8 mouse cellular contexts compared by ENCODE assay signal in the genomic region with DNA sequence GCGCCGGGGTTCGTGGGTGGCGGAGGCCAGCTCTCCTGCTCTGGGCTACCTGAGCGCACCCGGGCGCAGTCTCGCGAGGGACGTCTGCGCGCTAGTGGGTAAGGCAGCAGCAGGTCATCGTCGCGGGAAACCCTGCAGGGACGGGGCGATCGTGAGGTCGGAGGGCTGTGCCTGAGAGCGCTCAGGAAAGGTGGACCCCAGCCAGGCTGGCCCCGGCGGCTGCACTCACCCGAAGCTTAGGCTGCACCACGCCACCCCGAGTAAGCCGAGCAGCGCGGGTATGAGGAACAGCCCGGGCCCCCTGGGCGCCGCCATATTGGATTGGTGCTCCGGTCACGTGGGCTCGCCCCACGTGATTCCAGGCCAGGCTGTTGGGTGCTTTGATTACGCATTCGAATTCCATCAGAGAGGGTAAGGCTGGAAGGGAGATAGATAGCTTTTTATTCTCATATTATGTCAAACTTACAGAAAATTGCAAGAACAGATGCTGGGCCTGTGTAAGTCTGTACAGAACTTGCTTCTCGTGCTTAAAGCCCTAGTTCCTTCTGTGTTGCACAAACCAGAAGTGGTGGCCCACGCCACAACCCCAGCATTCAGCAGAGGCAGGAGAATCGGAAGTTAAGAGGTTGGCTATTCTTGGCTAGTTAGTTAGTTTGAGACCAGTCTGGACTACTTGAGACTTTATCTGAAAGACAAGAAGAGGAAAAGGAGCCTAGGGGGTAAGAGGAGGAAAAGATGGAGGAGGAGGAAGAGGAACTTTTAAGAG. TPM values are rescaled to one million over a fixed set of nuclear protein-coding genes. Genes with fewer than 3 reads are reported as not detected.
DNase-seq lines count a peak whose midpoint lies in the region; ATAC-seq and TF ChIP-seq lines count a peak whose summit lies in the region.

TSS of gene Nagpa (minus strand) at position 345 of the 766 bp plus-strand sequence.

- peaks cover 16% of the 10 kb centered on the region; the same call in 1 of the 2 replicates for H3K4me1 ChIP-seq in heart, embryonic 10.5 days
- 0 out of 2 replicates have a peak, but pooled peaks cover 3% of the 10 kb centered on the region for H3K4me1 ChIP-seq in kidney, embryonic 14.5 days (ENCODE audit: control insufficient read depth, insufficient read depth, low read length)
- 0 out of 2 replicates have a peak, but pooled peaks cover 5% of the 10 kb centered on the region for H3K4me1 ChIP-seq in limb, embryonic 14.5 days (ENCODE audit: control insufficient read depth, insufficient read depth, low read length)
- peaks cover 5% of the 10 kb centered on the region; the same call in 1 of the 2 replicates for H3K4me1 ChIP-seq in midbrain, embryonic 16.5 days (ENCODE audit: control insufficient read depth, insufficient read depth, low read length)

- H3K9ac ChIP-seq in kidney, embryonic 14.5 days (ENCODE audit: low read depth, low read length): peak within 1 kb of the TSS; percentile 69
- peak within 1 kb of the TSS; percentile 69 for H3K9ac ChIP-seq in limb, embryonic 14.5 days (ENCODE audit: low read depth, low read length, severe bottlenecking)
- H3K9ac ChIP-seq in midbrain, embryonic 16.5 days (ENCODE audit: low read depth, low read length): peak within 1 kb of the TSS; percentile 73

- H3K27me3 ChIP-seq in heart, embryonic 10.5 days (ENCODE audit: insufficient read depth, poor library complexity, severe bottlenecking): no peaks in the 10 kb centered on the region
- peaks cover 5% of the 10 kb centered on the region; the same call in 1 of the 2 replicates for H3K27me3 ChIP-seq in kidney, embryonic 14.5 days (ENCODE audit: control insufficient read depth, insufficient read depth, low read length)
- no peaks in the 10 kb centered on the region for H3K27me3 ChIP-seq in limb, embryonic 14.5 days (ENCODE audit: control insufficient read depth, insufficient read depth, low read length)
- no peaks in the 10 kb centered on the region for H3K27me3 ChIP-seq in midbrain, embryonic 16.5 days (ENCODE audit: control insufficient read depth, insufficient read depth, low read depth, low read length)

- H3K27ac ChIP-seq in heart, embryonic 10.5 days: peak within 1 kb of the TSS; percentile 82
- no peak within 1 kb of the TSS for H3K27ac ChIP-seq in kidney, embryonic 14.5 days (ENCODE audit: low read depth, low read length)
- no peak within 1 kb of the TSS for H3K27ac ChIP-seq in limb, embryonic 14.5 days (replicated peaks; ENCODE audit: low read depth, low read length)
- no peak within 1 kb of the TSS for H3K27ac ChIP-seq in midbrain, embryonic 16.5 days (ENCODE audit: low read length)

- 4% methylated on average over 40 of the region's 40 CpGs for WGBS in heart, embryonic 10.5 days
- WGBS in kidney, embryonic 14.5 days: 5% methylated on average over 40 of the region's 40 CpGs
- WGBS in limb, embryonic 14.5 days: 5% methylated on average over 36 of the region's 40 CpGs
- WGBS in midbrain, embryonic 16.5 days: 4% methylated on average over 40 of the region's 40 CpGs

- ATAC-seq in erythroblast, adult 5-6 weeks (replicated peaks; ENCODE audit: low FRiP score, poor library complexity, severe bottlenecking): peak; percentile 76
- ATAC-seq in kidney, embryonic 14.5 days (ENCODE audit: low FRiP score, low TSS enrichment): peak; percentile 89
- peak; percentile 92 for ATAC-seq in limb, embryonic 14.5 days (ENCODE audit: low FRiP score, low read depth)
- peak; percentile 90 for ATAC-seq in midbrain, embryonic 16.5 days

- H3K4me3 ChIP-seq in heart, embryonic 10.5 days: peak within 1 kb of the TSS; percentile 84
- H3K4me3 ChIP-seq in kidney, embryonic 14.5 days (ENCODE audit: low read length): peak within 1 kb of the TSS; percentile 91
- H3K4me3 ChIP-seq in limb, embryonic 14.5 days (replicated peaks; ENCODE audit: low read length): peak within 1 kb of the TSS; percentile 73
- peak within 1 kb of the TSS; percentile 66 for H3K4me3 ChIP-seq in midbrain, embryonic 16.5 days (ENCODE audit: low read depth, low read length)

- peak; percentile 32; the same call in 1 of the 2 replicates for TF ChIP-seq POLR2A in brain, embryonic 14.5 days (IDR thresholded peaks at IDR 0.05; ENCODE audit: borderline replicate concordance, extremely low read depth, insufficient read depth, insufficient read length, poor library complexity, severe bottlenecking)
- peak; percentile 58; the same call in 1 of the 2 replicates for TF ChIP-seq POLR2A in limb, embryonic 14.5 days (IDR thresholded peaks at IDR 0.05; ENCODE audit: borderline replicate concordance, extremely low read depth, insufficient read depth, insufficient read length)

- peak; percentile 91 for DNase-seq in CD4-positive helper T cell, adult 2 months (ENCODE audit: low read depth, low spot score)
- DNase-seq in brain, embryonic 14.5 days (ENCODE audit: low read depth): peak; percentile 91
- peak; percentile 90 for DNase-seq in heart, embryonic 10.5 days (ENCODE audit: low spot score)
- DNase-seq in limb, embryonic 14.5 days (ENCODE audit: low spot score): peak; percentile 93
- peak; percentile 44 to 82 for DNase-seq in spleen, postnatal 10 days (ENCODE audit: low spot score in 2 of 2)

- H3K4me2 ChIP-seq in kidney, embryonic 14.5 days (replicated peaks; ENCODE audit: low read depth, low read length): peak within 1 kb of the TSS; percentile 98
- H3K4me2 ChIP-seq in limb, embryonic 14.5 days (replicated peaks; ENCODE audit: low read depth, low read length, severe bottlenecking): peak within 1 kb of the TSS; percentile 96
- peak within 1 kb of the TSS; percentile 92 for H3K4me2 ChIP-seq in midbrain, embryonic 16.5 days (ENCODE audit: low read length)

- H3K9me3 ChIP-seq in heart, embryonic 10.5 days: no peaks in the 10 kb centered on the region
- no peaks in the 10 kb centered on the region for H3K9me3 ChIP-seq in kidney, embryonic 14.5 days (ENCODE audit: control insufficient read depth, low read length)
- H3K9me3 ChIP-seq in limb, embryonic 14.5 days (ENCODE audit: control insufficient read depth, low read length): no peaks in the 10 kb centered on the region
- H3K9me3 ChIP-seq in midbrain, embryonic 16.5 days (replicated peaks; ENCODE audit: control insufficient read depth, low read length, poor library complexity, severe bottlenecking): no peaks in the 10 kb centered on the region

- peaks cover 11% of the 10 kb centered on the region for H3K36me3 ChIP-seq in heart, embryonic 10.5 days
- peaks cover 4% of the 10 kb centered on the region; the same call in 1 of the 2 replicates for H3K36me3 ChIP-seq in kidney, embryonic 14.5 days (ENCODE audit: control insufficient read depth, insufficient read depth, low read length)
- H3K36me3 ChIP-seq in limb, embryonic 14.5 days (ENCODE audit: control insufficient read depth, insufficient read depth, low read length): peaks cover 2% of the 10 kb centered on the region; the same call in 1 of the 2 replicates
- peaks cover 7% of the 10 kb centered on the region; the same call in 1 of the 2 replicates for H3K36me3 ChIP-seq in midbrain, embryonic 16.5 days (ENCODE audit: control insufficient read depth, insufficient read depth, low read length)

- TF ChIP-seq CTCF in brain, embryonic 14.5 days (IDR thresholded peaks at IDR 0.05; ENCODE audit: borderline replicate concordance, extremely low read depth, insufficient read depth, insufficient read length): no peak

RNA-seq across cellular contexts. Expression of gene Nagpa, which starts in this region (rescaled TPM):
- polyA plus RNA-seq in brain, embryonic 14.5 days (2012; rRNA removed): 12.9 and 13.5 TPM in 2 replicates
- total RNA-seq in erythroblast, adult 5-6 weeks (2015; ENCODE audit: low replicate concordance): 4.4 and 9.6 TPM in 2 replicates
- 5.6 and 15.1 TPM in 2 replicates for total RNA-seq in erythroblast, adult 5-6 weeks (2017; ENCODE audit: low replicate concordance)
- polyA plus RNA-seq in heart, embryonic 10.5 days (2016; fragmentation: Nextera tagmentation; extraction: Ambion mirVana): 18.0 and 18.7 TPM in 2 replicates
- 12.4 and 17.0 TPM in 2 replicates for polyA plus RNA-seq in kidney, embryonic 14.5 days (2014; fragmentation: Nextera tagmentation; extraction: Ambion mirVana)
- polyA plus RNA-seq in limb, embryonic 14.5 days (2012; rRNA removed): 16.3 and 23.2 TPM in 2 replicates
- 17.0 and 17.2 TPM in 2 replicates for polyA plus RNA-seq in limb, embryonic 14.5 days (2014; fragmentation: Nextera tagmentation; extraction: Ambion mirVana)
- polyA plus RNA-seq in midbrain, embryonic 16.5 days (2015; fragmentation: Nextera tagmentation; extraction: Ambion mirVana): 10.4 and 11.4 TPM in 2 replicates
